Mouse (Mus musculus) liver, postnatal 0 days (tissue): Measurements from ENCODE around the gene Rhebl1.
A peak's percentile ranks its signal among the peaks of the same experiment; 100 is the strongest.

Source experiments
- CTCF ChIP-seq: sonication (generic); IDR thresholded peaks from 2 replicates; pipeline ENCODE4 v1.5.1; 2016; ENCODE audit warnings: antibody characterized with exemption, low read depth
- EP300 ChIP-seq: IDR thresholded peaks from 2 replicates; pipeline ENCODE4 v1.6.1; 2016; ENCODE audit warnings: antibody characterized with exemption, low read depth, mild to moderate bottlenecking

GRCm38 (mm10) chr15:98891907-98892606, 2.3 kb downstream of the Rhebl1 start:
- TF ChIP-seq CTCF (peak; percentile 96), EP300 (no peak)
